Mouse (Mus musculus) testis, adult 2 months (tissue): ENCODE data around the gene 1700061G19Rik.

Experiments
- CTCF ChIP-seq: fragments of 200-500 bp; IDR thresholded peaks from 2 replicates; pipeline ENCODE4 v1.5.1; 2012; ENCODE audit warnings: low read depth, mild to moderate bottlenecking, inconsistent platforms, low read length, moderate library complexity; ENCODE audit not compliant: control insufficient read depth, insufficient read depth, insufficient replicate concordance
- POLR2A ChIP-seq: fragments of 200-500 bp; IDR thresholded peaks from 2 replicates; pipeline ENCODE4 v1.6.1; 2012; ENCODE audit warnings: low read depth, mild to moderate bottlenecking, inconsistent platforms, low read length, moderate library complexity; ENCODE audit not compliant: control insufficient read depth

DNA sequence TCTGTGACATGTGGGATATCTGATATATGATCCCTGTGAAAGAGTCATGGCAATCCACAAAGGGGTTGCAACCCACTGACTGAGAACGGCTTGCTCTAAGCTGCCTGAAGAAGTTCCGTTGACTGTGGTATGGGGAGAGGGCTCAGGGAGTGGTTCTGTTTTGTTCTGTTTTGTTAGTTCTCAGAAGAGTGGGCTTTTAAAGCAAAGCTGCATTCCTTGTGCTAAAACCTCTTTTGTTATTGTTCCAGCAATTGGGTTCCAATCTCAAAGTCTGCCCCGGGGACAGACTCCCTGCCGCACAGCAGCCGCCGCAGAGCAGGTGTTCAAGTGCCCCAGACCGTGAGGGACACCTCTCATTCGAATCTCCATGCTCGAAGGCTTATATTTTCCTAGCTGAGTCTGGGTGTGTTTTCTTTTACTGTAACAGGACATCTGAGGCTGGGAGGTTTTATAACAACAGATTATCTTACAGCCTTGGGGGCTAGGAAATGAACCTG lies 5.7 kb upstream of the 1700061G19Rik start:
- TF ChIP-seq CTCF, result no peak
- TF ChIP-seq POLR2A, result no peak
